Comparison of ENCODE assay signal across 22 mouse cellular contexts in the genomic region with DNA sequence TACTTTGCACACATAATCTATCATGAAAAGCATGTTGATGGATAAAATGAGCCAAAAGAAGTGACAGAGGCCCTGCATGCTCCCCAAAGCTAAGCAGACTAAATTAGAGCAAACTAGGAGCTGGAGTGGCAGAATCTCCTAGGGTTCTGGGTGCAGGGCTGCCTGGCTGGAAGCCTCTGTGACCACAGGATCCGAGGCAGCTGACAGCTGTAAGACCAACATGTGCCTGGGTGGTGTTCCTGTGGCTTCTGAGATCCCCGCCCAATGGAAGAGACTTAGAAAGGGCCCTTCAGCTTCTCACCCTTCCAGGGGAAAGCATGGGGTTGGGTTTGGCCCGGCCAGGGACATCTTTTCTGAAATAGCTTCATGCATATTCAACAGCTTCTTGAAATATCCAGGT. TPM values are rescaled to one million over a fixed set of nuclear protein-coding genes. Genes with fewer than 3 reads are reported as not detected.
"Had no signal": no experiment of that assay in that cellular context is flagged by ENCODE, and none has a peak within 500 bp of the region (broad histone marks: within the 10 kb centered on the region; RNA-seq: fewer than 3 reads in every experiment).

No protein-coding gene starts in this region.

- H3K27ac ChIP-seq: limb, embryonic 15.5 days; liver, embryonic 12.5 days; midbrain, embryonic 12.5 days had no signal

- H3K4me3 ChIP-seq: limb, embryonic 15.5 days; liver, embryonic 12.5 days; midbrain, embryonic 12.5 days had no signal

- H3K36me3 ChIP-seq: limb, embryonic 15.5 days; liver, embryonic 12.5 days; midbrain, embryonic 12.5 days had no signal

- H3K27me3 ChIP-seq: limb, embryonic 15.5 days; liver, embryonic 12.5 days; midbrain, embryonic 12.5 days had no signal

- ATAC-seq: liver, embryonic 12.5 days; midbrain, embryonic 16.5 days had no signal

- DNase-seq: kidney, adult 11 months; kidney, adult 9 months; kidney, postnatal 10 days; lung, postnatal 10 days; lung, postnatal 4 days; right cerebral cortex, postnatal 25 days; thymus, postnatal 25 days had no signal

- H3K4me2 ChIP-seq: limb, embryonic 15.5 days; liver, embryonic 12.5 days; midbrain, embryonic 12.5 days had no signal

RNA-seq across cellular contexts. Expression of gene AL607142.1, which starts 56.9 kb away (rescaled TPM):
- total RNA-seq: layer of hippocampus, adult 8-10 months; layer of hippocampus, postnatal 14 days; left cerebral cortex, adult 8-10 months; left cerebral cortex, postnatal 25 days; megakaryocyte-erythroid progenitor cell, adult 5-6 weeks had no signal
- polyA plus RNA-seq: large intestine, adult 2 months; limb, embryonic 11.5 days; limb, embryonic 15.5 days; liver, embryonic 12.5 days; liver, embryonic 16.5 days; midbrain, embryonic 12.5 days; midbrain, embryonic 16.5 days; neural tube, embryonic 14.5 days; small intestine, adult 2 months; stomach, embryonic 16.5 days had no signal
